Mouse (Mus musculus) cerebellum, postnatal 4 days (tissue): ENCODE results near the gene Cmip.

ENCODE experiments used
- DNase-seq, 2 experiments: peaks; one replicate each; pipeline ENCODE4 v3.0.0; 2022; ENCODE audit warnings: low spot score in 2 of 2, mixed read lengths in 1 of 2

Cmip gene

DNA sequence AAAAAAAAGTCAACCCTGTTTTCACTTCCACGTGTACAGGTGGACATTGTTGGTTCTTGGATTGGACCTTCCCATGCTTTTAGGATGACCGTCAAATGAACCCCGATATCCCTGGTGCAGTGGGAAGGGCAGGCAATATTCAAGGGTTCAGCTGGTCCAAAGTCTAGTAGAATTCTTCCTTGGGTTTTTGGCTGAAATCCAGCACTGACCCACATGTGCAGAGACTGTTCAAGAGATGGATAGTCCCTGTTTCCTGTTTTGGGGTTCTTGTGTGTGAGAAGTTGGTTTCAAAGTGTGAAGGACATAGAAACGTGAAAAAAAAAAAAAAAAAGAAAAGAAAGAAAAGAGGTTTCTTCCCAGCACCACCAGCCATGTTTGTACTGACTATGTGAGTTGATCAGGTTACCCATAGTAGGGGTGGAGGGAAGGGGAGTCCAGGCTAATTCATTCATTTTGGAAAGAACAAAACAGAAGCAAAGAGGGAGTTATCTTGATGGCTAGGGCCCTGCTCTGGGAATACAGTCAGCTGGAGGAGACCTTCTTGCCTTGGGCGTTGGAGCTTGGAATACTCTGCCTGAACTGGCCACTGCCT is 243.5 kb downstream of the Cmip start:
- no peak for DNase-seq

DNA sequence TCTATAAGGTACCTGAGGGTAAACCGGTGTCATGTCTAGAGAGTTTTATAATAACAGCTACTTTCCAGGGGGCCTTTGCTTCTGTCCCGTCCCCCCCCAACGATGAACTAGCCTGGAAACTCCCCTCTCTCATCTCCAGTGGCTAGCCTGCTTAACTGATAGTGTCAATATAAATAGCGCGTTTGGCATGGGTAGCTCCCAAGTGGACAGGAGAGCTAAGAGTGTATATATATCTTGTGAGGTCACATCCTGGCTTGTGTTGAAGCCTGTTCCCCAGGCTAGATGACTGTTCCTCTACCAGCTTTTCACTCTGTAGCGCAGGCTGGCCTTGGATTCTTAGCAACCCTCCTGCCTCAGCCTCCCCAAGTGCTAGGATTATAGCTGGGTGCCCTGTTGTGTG is 244.5 kb downstream of the Cmip start:
- no peak for DNase-seq

DNA sequence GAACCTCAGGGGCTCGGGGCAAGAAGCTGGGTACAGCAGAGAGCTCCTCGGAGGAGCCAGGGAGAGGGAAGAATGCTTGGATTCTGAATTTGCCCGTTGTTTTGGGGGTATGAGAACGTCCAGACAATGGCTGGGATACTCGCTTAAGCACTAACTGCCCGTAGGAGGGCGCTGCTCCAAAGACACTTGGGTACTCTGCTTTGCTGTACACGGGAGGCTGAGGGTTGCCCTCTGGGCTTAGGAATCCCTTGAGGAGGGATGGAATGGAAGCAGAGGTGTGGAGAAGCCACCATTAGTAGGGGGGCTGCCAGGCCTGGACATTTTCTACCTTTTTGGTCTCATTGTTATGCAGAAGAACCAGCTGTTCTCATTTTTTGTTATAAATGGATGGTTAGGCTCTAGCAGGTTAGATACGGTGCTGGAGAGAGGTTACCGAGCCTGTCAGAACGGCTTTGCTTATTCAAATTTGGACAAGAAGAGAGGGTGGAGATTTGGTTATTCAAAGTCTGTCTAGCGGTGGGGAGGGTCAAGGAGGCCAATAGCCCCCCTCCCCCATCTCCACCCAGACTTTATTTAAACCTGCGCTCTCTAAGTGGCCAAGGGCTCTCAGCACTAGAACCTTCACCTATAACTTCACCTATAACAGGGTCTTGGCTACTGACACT is 246.7 kb downstream of the Cmip start:
- DNase-seq: no peak

DNA sequence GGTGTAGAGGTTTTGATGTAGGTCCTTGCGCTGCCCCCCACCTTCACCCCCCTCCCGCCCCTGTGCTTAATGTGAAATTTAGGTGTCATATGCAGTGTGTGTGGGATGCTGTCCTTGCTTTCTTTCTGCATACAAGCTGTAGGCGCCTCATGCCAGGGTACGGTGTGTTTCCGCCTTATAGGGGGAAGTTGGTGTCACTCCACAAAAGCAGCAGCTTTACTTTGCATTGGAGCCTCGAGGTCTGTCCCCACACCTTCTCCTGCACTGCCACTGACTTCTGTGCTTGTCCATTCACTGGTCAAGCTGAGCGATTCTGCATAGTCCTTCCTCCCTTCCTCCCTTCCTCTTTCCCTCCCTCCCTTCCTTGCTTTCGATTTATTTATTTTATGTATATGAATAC is 250.8 kb downstream of the Cmip start:
- no peak for DNase-seq
